Mouse (Mus musculus) retina, embryonic 14.5 days (tissue): ENCODE measurements around the gene Tdpoz2.
"Not testable (repeated sequence)": the region's sequence is repeated elsewhere in the genome, so short reads cannot be mapped to it uniquely, and the experiment has no call there.

Source experiments
- DNase-seq: peaks from one replicate; pipeline ENCODE4 v3.0.0-alpha.2; 2015; ENCODE audit warnings: low spot score

Gene Tdpoz2

GRCm38 (mm10) chr3:93652586-93652985 is at the start of gene Tdpoz2:
TSS of gene Tdpoz2 (minus strand) at chr3:93652686.
- DNase-seq = no peak

GRCm38 (mm10) chr3:93692970-93693369 is 40.5 kb upstream of the Tdpoz2 start, which contains the start of gene Gm37596:
TSS of gene Gm37596 (minus strand) at chr3:93693070.
- not testable (repeated sequence) for DNase-seq

- DNase-seq = not testable (repeated sequence)
These were observed 23.7 kb upstream of the Tdpoz2 start, which contains the start of gene Tdpoz1 for GRCm38 (mm10) chr3:93676210-93676609. TSS of gene Tdpoz1 (minus strand) at chr3:93676310.

- DNase-seq = not testable (repeated sequence)
These were observed 18.5 kb upstream of the Tdpoz2 start for GRCm38 (mm10) chr3:93670805-93671503.

GRCm38 (mm10) chr3:93654260-93654659 is 1.8 kb upstream of the Tdpoz2 start:
- DNase-seq = no peak

DNA sequence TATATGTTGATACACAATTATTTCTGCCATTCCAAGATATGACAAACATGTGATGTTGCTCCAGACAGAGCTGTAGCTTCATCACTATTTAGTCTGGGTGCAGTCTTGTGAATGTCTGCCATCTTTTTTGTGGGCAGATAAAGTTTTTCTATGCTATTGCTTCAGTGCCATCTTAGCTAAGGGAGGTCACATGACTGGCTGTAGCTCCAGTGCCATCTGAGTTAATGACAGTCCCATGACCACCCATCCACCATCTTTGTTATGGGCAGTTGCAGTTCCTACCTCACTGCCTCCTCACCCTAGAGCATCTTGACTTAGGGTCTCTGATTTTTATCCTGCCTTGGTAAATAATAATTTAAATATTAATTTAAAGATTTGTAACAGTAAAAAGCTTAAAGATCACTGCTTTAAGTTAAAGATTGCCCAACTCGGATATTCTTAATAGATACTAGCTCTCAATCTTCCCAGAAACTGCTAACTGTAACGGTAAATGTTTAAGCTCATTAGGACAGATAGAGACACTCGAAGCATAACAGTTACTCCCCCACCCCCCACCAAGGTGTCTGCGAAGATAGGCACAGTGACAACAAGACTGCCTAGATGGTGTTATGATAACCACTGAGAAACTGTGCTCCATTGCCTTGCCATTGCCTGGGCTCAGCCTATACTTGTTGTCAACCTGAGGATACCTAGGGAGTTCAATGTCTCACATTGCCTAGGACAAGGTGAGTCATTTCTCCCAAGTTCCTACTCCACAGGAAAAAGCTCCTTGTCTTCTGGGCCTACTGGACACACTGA is 21.4 kb downstream of the Tdpoz2 start:
- not testable (repeated sequence) for DNase-seq

GRCm38 (mm10) chr3:93608970-93609369 is 43.5 kb downstream of the Tdpoz2 start:
- peak; percentile 24 for DNase-seq

- DNase-seq = no peak
These were observed 50.6 kb downstream of the Tdpoz2 start for GRCm38 (mm10) chr3:93601903-93602302.
